In the genomic region with DNA sequence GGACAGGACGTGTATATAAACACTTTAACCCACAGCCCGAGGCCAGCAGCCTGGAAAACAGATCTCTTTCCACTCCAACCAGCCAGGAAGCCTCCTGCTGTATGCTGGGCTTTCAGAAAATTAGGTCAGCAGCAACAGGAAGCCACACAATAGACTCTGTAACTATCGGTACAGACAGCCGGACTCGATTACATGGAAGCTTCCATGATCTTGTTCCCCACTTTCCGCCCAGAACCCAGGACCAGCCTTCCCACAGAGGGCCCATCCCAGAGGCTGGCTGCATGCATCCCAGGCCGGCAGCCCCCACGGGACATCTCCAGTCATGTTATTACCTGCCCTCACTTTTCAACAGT, we compare ENCODE assay signal across 8 mouse cellular contexts. TPM values are rescaled to one million over a fixed set of nuclear protein-coding genes. Genes with fewer than 3 reads are reported as not detected.
DNase-seq lines count a peak whose midpoint lies in the region; ATAC-seq and TF ChIP-seq lines count a peak whose summit lies in the region.

No protein-coding gene starts in this region.

- 0 out of 2 replicates have a peak, but pooled peaks have one; percentile 12 for ATAC-seq in embryonic facial prominence, embryonic 13.5 days (ENCODE audit: insufficient number of reproducible peaks, insufficient read depth, low FRiP score, low TSS enrichment, low read depth)
- no peak for ATAC-seq in hindbrain, embryonic 11.5 days (ENCODE audit: low FRiP score)
- ATAC-seq in midbrain, postnatal 0 days (ENCODE audit: low FRiP score) = no peak

- peak; percentile 36 to 44 for DNase-seq in cerebellum, adult 18-20 months
- DNase-seq in cerebellum, adult 11-12 months = no peak
- DNase-seq in hindbrain, embryonic 11.5 days (ENCODE audit: low spot score) = no peak
- DNase-seq in midbrain, postnatal 0 days (ENCODE audit: low spot score) = no peak
- DNase-seq in MN1 (ENCODE audit: low spot score) = no peak
- no peak for DNase-seq in left cerebral cortex, postnatal 4 days
- DNase-seq in layer of hippocampus, adult 9-10 months (ENCODE audit: low spot score) = no peak

- H3K4me2 ChIP-seq in embryonic facial prominence, embryonic 13.5 days = no peak overlapping the region
- H3K4me2 ChIP-seq in hindbrain, embryonic 11.5 days (replicated peaks; ENCODE audit: low read depth, low read length) = no peak overlapping the region
- H3K4me2 ChIP-seq in midbrain, postnatal 0 days (ENCODE audit: low read depth, low read length, poor library complexity, severe bottlenecking) = no peak overlapping the region

- no peak overlapping the region for H3K9ac ChIP-seq in embryonic facial prominence, embryonic 13.5 days
- no peak overlapping the region for H3K9ac ChIP-seq in hindbrain, embryonic 11.5 days (ENCODE audit: low read depth, low read length)
- no peak overlapping the region for H3K9ac ChIP-seq in midbrain, postnatal 0 days (replicated peaks; ENCODE audit: low read length, poor library complexity, severe bottlenecking)

- no peak overlapping the region for H3K4me3 ChIP-seq in embryonic facial prominence, embryonic 13.5 days
- no peak overlapping the region for H3K4me3 ChIP-seq in hindbrain, embryonic 11.5 days (ENCODE audit: low read depth, low read length)
- H3K4me3 ChIP-seq in midbrain, postnatal 0 days (ENCODE audit: low read depth, low read length) = no peak overlapping the region

- WGBS in embryonic facial prominence, embryonic 13.5 days = 32% methylated on average over 8 of the region's 8 CpGs
- WGBS in hindbrain, embryonic 11.5 days = 57% methylated on average over 8 of the region's 8 CpGs
- 51% methylated on average over 8 of the region's 8 CpGs for WGBS in midbrain, postnatal 0 days

- peak overlapping the region; percentile 49 for H3K27ac ChIP-seq in embryonic facial prominence, embryonic 13.5 days
- 0 out of 2 replicates have a peak overlapping the region, but pooled peaks have one; percentile 24 for H3K27ac ChIP-seq in hindbrain, embryonic 11.5 days (ENCODE audit: low read depth, low read length)
- H3K27ac ChIP-seq in midbrain, postnatal 0 days (ENCODE audit: low read depth, low read length) = peak overlapping the region; percentile 49; the same call in 1 of the 2 replicates

- no peak for TF ChIP-seq CTCF in midbrain, postnatal 0 days (IDR thresholded peaks at IDR 0.05)

- H3K27me3 ChIP-seq in embryonic facial prominence, embryonic 13.5 days = peaks cover 12% of the 10 kb centered on the region; the same call in 1 of the 2 replicates
- no peaks in the 10 kb centered on the region for H3K27me3 ChIP-seq in hindbrain, embryonic 11.5 days (ENCODE audit: control insufficient read depth, insufficient read depth, low read length)
- no peaks in the 10 kb centered on the region for H3K27me3 ChIP-seq in midbrain, postnatal 0 days (ENCODE audit: insufficient read depth, low read length)

- peaks cover 5% of the 10 kb centered on the region; the same call in 1 of the 2 replicates for H3K9me3 ChIP-seq in embryonic facial prominence, embryonic 13.5 days
- no peaks in the 10 kb centered on the region for H3K9me3 ChIP-seq in hindbrain, embryonic 11.5 days (ENCODE audit: control insufficient read depth, low read length)
- no peaks in the 10 kb centered on the region for H3K9me3 ChIP-seq in midbrain, postnatal 0 days (ENCODE audit: low read length)

- no peaks in the 10 kb centered on the region for H3K36me3 ChIP-seq in embryonic facial prominence, embryonic 13.5 days
- no peaks in the 10 kb centered on the region for H3K36me3 ChIP-seq in hindbrain, embryonic 11.5 days (ENCODE audit: control insufficient read depth, insufficient read depth, low read length)
- no peaks in the 10 kb centered on the region for H3K36me3 ChIP-seq in midbrain, postnatal 0 days (ENCODE audit: insufficient read depth, low read length)

- intact Hi-C loops in left cerebral cortex, postnatal 4 days (cut with DNase I) = no loop called here

- peaks cover 28% of the 10 kb centered on the region for H3K4me1 ChIP-seq in embryonic facial prominence, embryonic 13.5 days
- no peaks in the 10 kb centered on the region for H3K4me1 ChIP-seq in hindbrain, embryonic 11.5 days (replicated peaks; ENCODE audit: control insufficient read depth, insufficient read depth, low read length)
- peaks cover 7% of the 10 kb centered on the region; the same call in 1 of the 2 replicates for H3K4me1 ChIP-seq in midbrain, postnatal 0 days (ENCODE audit: insufficient read depth, low read length)

RNA-seq across cellular contexts. Expression of a gene that starts 39.4 kb away (rescaled TPM):
- 0.10 and 0.12 TPM in 2 replicates for polyA plus RNA-seq in embryonic facial prominence, embryonic 13.5 days (2015; fragmentation: Nextera tagmentation; extraction: Ambion mirVana)
- not detected in 2 replicates for polyA plus RNA-seq in hindbrain, embryonic 11.5 days (2014; fragmentation: Nextera tagmentation; extraction: Ambion mirVana)
- total RNA-seq in midbrain, postnatal 0 days (2014; rRNA removed) = 0.05 TPM in 1 of 2 replicates, not detected in the other
- 0.05 TPM in 1 of 2 replicates, not detected in the other for polyA plus RNA-seq in midbrain, postnatal 0 days (2015; fragmentation: Nextera tagmentation; extraction: Ambion mirVana)
- under 1 TPM; 0.74 to 0.95 TPM for total RNA-seq in left cerebral cortex, postnatal 4 days (2021)

Comparison
In these comparisons a context has a peak if more than half of its experiments do, and no peak if none do; other contexts are left out.
1. DNase-seq: peak in cerebellum, adult 18-20 months (2 of 2); none in cerebellum, adult 11-12 months (single experiment), hindbrain, embryonic 11.5 days (single experiment), midbrain, postnatal 0 days (single experiment), MN1 (single experiment), left cerebral cortex, postnatal 4 days (single experiment) and layer of hippocampus, adult 9-10 months (single experiment).
2. Peak in every context shown above with its lines, with median percentiles within 50 percentile points of each other: H3K27ac ChIP-seq.